Mouse (Mus musculus) hindbrain, embryonic 11.5 days (tissue): Measurements from ENCODE around the gene Cfap221. TPM values are rescaled to one million over a fixed set of nuclear protein-coding genes. Genes with fewer than 3 reads are reported as not detected.

Experiments
- ATAC-seq: fragments of 200-750 bp; cut with Nextera tagmentation; 2 replicates; pipeline ENCODE4 v1.8.0; 2017; ENCODE audit warnings: mild to moderate bottlenecking, moderate TSS enrichment, moderate library complexity; ENCODE audit not compliant: low FRiP score
- DNase-seq: peaks from one replicate; pipeline ENCODE4 v3.0.0-alpha.2; 2015; ENCODE audit warnings: low spot score
- H3K27ac ChIP-seq: fragments of 300-500 bp; sonication (generic); 2 replicates; pipeline ENCODE4 v1.5.1; 2014; ENCODE audit warnings: mild to moderate bottlenecking, low read depth, low read length
- H3K27me3 ChIP-seq: fragments of 300-500 bp; sonication (generic); 2 replicates; pipeline ENCODE4 v1.6.1; 2014; ENCODE audit warnings: mild to moderate bottlenecking, low read length, moderate library complexity, mixed read lengths; ENCODE audit not compliant: control insufficient read depth, insufficient read depth
- H3K36me3 ChIP-seq: fragments of 300-500 bp; sonication (generic); 2 replicates; pipeline ENCODE4 v1.6.1; 2014; ENCODE audit warnings: mild to moderate bottlenecking, low read length, moderate library complexity, mixed read lengths; ENCODE audit not compliant: control insufficient read depth, insufficient read depth
- H3K4me1 ChIP-seq: fragments of 300-500 bp; sonication (generic); replicated peaks from 2 replicates; pipeline ENCODE4 v1.6.1; 2014; ENCODE audit warnings: low read length, mixed read lengths; ENCODE audit not compliant: control insufficient read depth, insufficient read depth
- H3K4me2 ChIP-seq: fragments of 300-500 bp; sonication (generic); replicated peaks from 2 replicates; pipeline ENCODE4 v1.6.1; 2014; ENCODE audit warnings: mild to moderate bottlenecking, low read depth, low read length
- H3K4me3 ChIP-seq: fragments of 300-500 bp; sonication (generic); 2 replicates; pipeline ENCODE4 v1.5.1; 2014; ENCODE audit warnings: low read depth, low read length
- H3K9ac ChIP-seq: fragments of 300-500 bp; sonication (generic); 2 replicates; pipeline ENCODE4 v1.6.1; 2014; ENCODE audit warnings: low read depth, low read length
- H3K9me3 ChIP-seq: fragments of 300-500 bp; sonication (generic); 2 replicates; pipeline ENCODE4 v1.6.1; 2016; ENCODE audit warnings: low read length; ENCODE audit not compliant: control insufficient read depth
- WGBS: fragments of 180-500 bp; shearing (Covaris S2); extraction: QIAGEN DNeasy Blood & Tissue Kit; methylation state at CpG from one replicate; pipeline ENCODE4 v1.1.7; 2014; 5-methylcytosine and 5-hydroxymethylcytosine counted together
- polyA plus RNA-seq: library from polyadenylated mRNA; unstranded; fragments of >200 nt; fragmentation: Nextera tagmentation; extraction: Ambion mirVana; gene quantifications from 2 replicates; pipeline ENCODE4 v1.2.1, GENCODE M21; 2014

Cfap221 gene
- polyA plus RNA-seq, 1 experiment from 2014 or later: 0.20 TPM

DNA sequence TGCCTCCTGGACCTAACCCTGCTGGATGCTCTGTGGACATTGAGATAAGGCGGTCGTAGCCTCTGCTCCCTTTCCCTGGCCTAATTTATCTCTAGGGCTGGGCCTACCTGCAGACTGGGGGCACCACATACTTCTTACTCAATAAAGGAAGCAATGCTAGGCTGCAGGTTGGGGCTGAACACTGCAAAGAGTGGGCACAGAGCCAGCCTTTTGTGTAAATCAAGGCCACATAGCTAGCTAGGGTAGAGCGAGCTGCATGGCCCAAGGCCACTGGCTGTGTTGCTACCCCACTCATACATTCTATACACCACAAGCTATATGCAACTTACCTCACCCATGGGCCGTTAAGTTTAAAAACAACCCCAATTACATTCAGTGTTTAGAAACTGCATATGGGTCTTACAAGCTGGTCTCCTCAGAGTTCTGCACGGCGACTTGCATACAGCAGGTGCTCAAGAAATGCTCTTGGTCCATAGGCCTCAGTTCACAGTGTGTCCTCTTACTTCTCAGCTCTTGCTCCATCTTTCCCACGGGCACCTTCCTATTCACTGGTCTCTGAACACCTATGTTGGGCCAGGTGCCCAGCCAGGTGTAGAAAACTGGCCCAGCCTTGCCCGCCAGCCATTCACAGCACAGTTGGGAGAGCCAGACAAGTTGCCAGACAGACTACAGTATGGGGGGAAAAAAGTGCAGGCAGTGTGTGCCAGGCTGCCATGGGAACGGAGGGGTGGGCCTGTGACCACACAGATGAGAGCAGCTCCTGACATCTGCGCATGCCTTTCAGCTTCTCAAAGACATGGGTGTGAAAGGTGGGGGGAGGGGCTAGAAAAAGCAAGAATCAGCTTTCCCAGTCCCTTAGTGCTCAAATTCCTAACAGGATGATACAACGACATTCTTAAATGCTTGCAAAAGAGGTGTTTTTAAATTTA lies 97.6 kb downstream of the Cfap221 start:
- no peaks in the 10 kb centered on the region; the same call in 1 of the 2 replicates for H3K4me1 ChIP-seq
- no peak overlapping the region for H3K4me2 ChIP-seq
- H3K27ac ChIP-seq: no peak overlapping the region
- DNase-seq (peak; percentile 38), ATAC-seq (peak; percentile 62; the same call in 1 of the 2 replicates)
- no peaks in the 10 kb centered on the region for H3K36me3 ChIP-seq
- no peak overlapping the region for H3K9ac ChIP-seq
- H3K27me3 ChIP-seq: no peaks in the 10 kb centered on the region
- no peaks in the 10 kb centered on the region for H3K9me3 ChIP-seq
- H3K4me3 ChIP-seq: no peak overlapping the region
- 81% methylated on average over 11 of the region's 11 CpGs for WGBS

- no peak overlapping the region for H3K9ac ChIP-seq
- ATAC-seq: peak; percentile 58
Observed at GRCm38 (mm10) chr1:119894936-119895335, 102.1 kb downstream of the Cfap221 start.

GRCm38 (mm10) chr1:119893600-119893999 lies 103.4 kb downstream of the Cfap221 start:
- no peak overlapping the region for H3K27ac ChIP-seq
- no peak for DNase-seq
- no peaks in the 10 kb centered on the region for H3K9me3 ChIP-seq
- ATAC-seq: no peak
- no peak overlapping the region for H3K4me2 ChIP-seq
- no peaks in the 10 kb centered on the region for H3K27me3 ChIP-seq
- no peak overlapping the region for H3K4me3 ChIP-seq
- H3K9ac ChIP-seq: no peak overlapping the region
- no peaks in the 10 kb centered on the region for H3K4me1 ChIP-seq
- no peaks in the 10 kb centered on the region for H3K36me3 ChIP-seq
- 82% methylated on average over 3 of the region's 3 CpGs for WGBS

More at GRCm38 (mm10) chr1:119894936-119895335, 102.1 kb downstream of the Cfap221 start:
- no peak overlapping the region for H3K4me2 ChIP-seq
- DNase-seq: peak; percentile 81
- H3K27ac ChIP-seq: no peak overlapping the region
- no peaks in the 10 kb centered on the region for H3K9me3 ChIP-seq
- H3K27me3 ChIP-seq: no peaks in the 10 kb centered on the region
- no peak overlapping the region for H3K4me3 ChIP-seq
- 36% methylated on average over 6 of the region's 6 CpGs for WGBS
- H3K4me1 ChIP-seq: no peaks in the 10 kb centered on the region
- no peaks in the 10 kb centered on the region for H3K36me3 ChIP-seq

GRCm38 (mm10) chr1:119892933-119893332 lies 104.1 kb downstream of the Cfap221 start:
- ATAC-seq (no peak), DNase-seq (no peak)
- H3K4me1 ChIP-seq: no peaks in the 10 kb centered on the region
- H3K4me3 ChIP-seq: no peak overlapping the region
- no peak overlapping the region for H3K27ac ChIP-seq
- H3K36me3 ChIP-seq: no peaks in the 10 kb centered on the region
- H3K9ac ChIP-seq: no peak overlapping the region
- H3K4me2 ChIP-seq: no peak overlapping the region
- H3K9me3 ChIP-seq: no peaks in the 10 kb centered on the region
- WGBS: 80% methylated on average over 6 of the region's 6 CpGs
- no peaks in the 10 kb centered on the region for H3K27me3 ChIP-seq

GRCm38 (mm10) chr1:119891865-119892264 lies 105.2 kb downstream of the Cfap221 start:
- WGBS: 79% methylated on average over 4 of the region's 4 CpGs
- no peak for DNase-seq

GRCm38 (mm10) chr1:119891149-119891548 lies 105.9 kb downstream of the Cfap221 start:
- Histone ChIP-seq H3K36me3 (no peaks in the 10 kb centered on the region), H3K9me3 (no peaks in the 10 kb centered on the region), H3K9ac (no peak overlapping the region), H3K4me2 (no peak overlapping the region), H3K4me3 (no peak overlapping the region), H3K4me1 (no peaks in the 10 kb centered on the region), H3K27me3 (no peaks in the 10 kb centered on the region), H3K27ac (no peak overlapping the region)
- no peak for ATAC-seq
- WGBS: 85% methylated on average over 9 of the region's 9 CpGs
- DNase-seq: no peak

More at GRCm38 (mm10) chr1:119891865-119892264, 105.2 kb downstream of the Cfap221 start:
- Histone ChIP-seq H3K9me3 (no peaks in the 10 kb centered on the region), H3K9ac (no peak overlapping the region), H3K27ac (no peak overlapping the region), H3K4me3 (no peak overlapping the region), H3K4me2 (no peak overlapping the region), H3K36me3 (no peaks in the 10 kb centered on the region), H3K27me3 (no peaks in the 10 kb centered on the region), H3K4me1 (no peaks in the 10 kb centered on the region)
- ATAC-seq: no peak

GRCm38 (mm10) chr1:119889347-119889746 lies 107.7 kb downstream of the Cfap221 start:
- WGBS: 87% methylated on average over 16 of the region's 16 CpGs
- ATAC-seq (no peak), DNase-seq (no peak)
- Histone ChIP-seq H3K27me3 (no peaks in the 10 kb centered on the region), H3K9ac (no peak overlapping the region), H3K4me2 (no peak overlapping the region), H3K27ac (no peak overlapping the region), H3K4me1 (no peaks in the 10 kb centered on the region), H3K36me3 (no peaks in the 10 kb centered on the region), H3K4me3 (no peak overlapping the region), H3K9me3 (no peaks in the 10 kb centered on the region)

- H3K9me3 ChIP-seq: no peaks in the 10 kb centered on the region
- H3K9ac ChIP-seq: no peak overlapping the region
- H3K4me3 ChIP-seq: no peak overlapping the region
- WGBS: 70% methylated on average over 7 of the region's 7 CpGs
- no peaks in the 10 kb centered on the region for H3K27me3 ChIP-seq
- no peaks in the 10 kb centered on the region for H3K4me1 ChIP-seq
- no peak overlapping the region for H3K4me2 ChIP-seq
- H3K27ac ChIP-seq: no peak overlapping the region
- H3K36me3 ChIP-seq: no peaks in the 10 kb centered on the region
- no peak for DNase-seq
- ATAC-seq: no peak
Observed at GRCm38 (mm10) chr1:119886320-119886719, 110.7 kb downstream of the Cfap221 start.

- H3K36me3 ChIP-seq: no peaks in the 10 kb centered on the region
- DNase-seq (no peak), ATAC-seq (no peak)
- 92% methylated on average over 3 of the region's 3 CpGs for WGBS
- no peaks in the 10 kb centered on the region for H3K9me3 ChIP-seq
- H3K4me1 ChIP-seq: no peaks in the 10 kb centered on the region
- H3K4me2 ChIP-seq: no peak overlapping the region
- H3K27me3 ChIP-seq: no peaks in the 10 kb centered on the region
- H3K27ac ChIP-seq: no peak overlapping the region
- H3K4me3 ChIP-seq: no peak overlapping the region
- no peak overlapping the region for H3K9ac ChIP-seq
Observed at GRCm38 (mm10) chr1:119884272-119884671, 112.8 kb downstream of the Cfap221 start.
